Mouse (Mus musculus) c-Kit-positive CD71-positive TER-119-positive erythroid progenitor cells, embryonic 14.5 days (primary cell): ENCODE data around the gene Nhlrc2.

Experiments
- DNase-seq: peaks from one replicate; pipeline ENCODE4 v3.0.0-alpha.2; 2013; ENCODE audit warnings: low spot score

The Nhlrc2 gene

DNA sequence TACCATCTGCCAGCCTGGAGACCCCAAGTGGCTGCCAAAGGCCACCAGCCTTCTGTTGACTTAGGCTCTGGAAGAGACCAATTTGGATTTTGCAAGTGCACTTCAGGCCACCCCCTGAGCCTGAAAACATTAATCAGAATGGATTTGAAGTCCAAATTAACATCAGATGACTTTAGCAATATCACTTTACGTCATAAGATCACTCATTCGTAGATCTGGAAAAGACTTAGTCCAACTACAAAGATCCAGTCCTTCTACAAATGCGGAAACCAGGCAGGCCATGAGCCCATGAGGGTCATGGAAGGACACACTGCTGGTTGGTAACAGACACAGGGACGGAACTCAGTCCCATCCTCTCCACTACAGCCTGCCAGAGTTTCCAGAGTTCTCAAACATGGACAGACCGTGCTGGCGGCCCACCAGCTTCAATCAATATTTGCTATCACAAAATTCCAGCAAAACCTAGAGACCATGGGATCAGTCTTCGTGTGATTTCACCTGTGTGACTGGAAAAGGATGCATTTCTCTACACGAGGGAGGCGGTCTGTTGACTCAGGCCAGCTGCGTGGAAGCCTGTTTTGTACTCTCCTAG is 79.9 kb downstream of the Nhlrc2 start:
- DNase-seq: no peak

DNA sequence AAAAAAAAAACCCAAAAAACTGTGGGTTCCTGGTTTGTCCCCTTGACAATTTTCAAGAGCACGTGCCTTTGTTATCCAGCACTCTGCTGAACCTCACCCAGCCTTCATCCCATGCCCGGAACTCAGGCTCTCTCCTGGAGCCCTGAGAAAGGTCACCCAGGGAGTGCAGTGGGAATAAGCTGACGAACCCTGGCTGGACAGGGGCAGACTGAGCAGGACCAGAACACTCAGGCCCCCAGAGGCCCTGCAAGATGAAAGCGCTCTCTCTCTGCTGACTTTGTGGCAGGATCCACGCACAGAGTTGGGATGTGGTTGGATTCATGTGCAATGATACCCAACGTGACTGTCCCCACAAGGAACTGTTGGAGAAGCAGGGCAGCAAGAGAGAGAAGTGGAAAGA is 81.6 kb downstream of the Nhlrc2 start:
- no peak for DNase-seq

DNA sequence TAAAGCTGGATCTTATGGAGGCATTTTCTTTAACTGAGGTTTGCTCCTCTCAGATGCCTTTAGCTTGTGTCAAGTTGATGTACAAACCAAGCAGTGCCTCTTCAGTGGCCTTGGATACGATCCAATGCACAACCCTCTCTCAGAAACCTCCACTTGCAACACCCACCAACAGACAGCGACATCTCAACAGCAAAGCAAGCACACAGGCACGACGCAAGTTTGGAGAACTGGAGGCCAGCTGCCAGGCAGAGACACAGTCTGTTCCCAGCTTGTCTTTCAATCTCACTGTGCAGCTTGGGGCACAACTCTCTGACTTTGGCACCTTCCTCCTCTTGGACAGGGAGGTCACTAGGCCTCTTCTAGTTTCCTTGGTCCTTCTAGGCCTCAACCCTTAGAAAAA is 83.0 kb downstream of the Nhlrc2 start:
- DNase-seq: no peak

DNA sequence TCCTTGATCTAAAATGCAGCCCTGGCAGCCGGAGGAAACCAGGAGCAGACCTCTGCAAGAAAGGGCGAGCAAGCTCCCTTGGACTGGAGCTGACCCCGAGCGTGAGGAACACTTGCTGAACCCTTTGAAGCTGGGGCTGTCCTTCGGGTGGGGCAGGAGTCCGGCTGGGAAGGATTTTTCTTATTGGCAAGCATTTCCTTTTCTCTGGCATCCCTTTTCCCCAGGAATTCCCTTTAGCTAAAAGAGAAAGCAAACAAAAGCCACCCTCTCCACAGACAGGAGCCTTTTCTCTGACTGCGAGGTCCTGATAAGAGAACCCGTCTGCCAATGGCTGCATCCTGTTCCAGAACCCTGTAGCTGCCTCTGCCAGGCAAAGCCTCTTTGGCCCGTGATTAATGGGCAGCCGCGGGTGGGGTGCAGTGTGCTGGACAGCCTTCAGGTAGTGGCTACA is 83.4 kb downstream of the Nhlrc2 start:
- DNase-seq: no peak

DNA sequence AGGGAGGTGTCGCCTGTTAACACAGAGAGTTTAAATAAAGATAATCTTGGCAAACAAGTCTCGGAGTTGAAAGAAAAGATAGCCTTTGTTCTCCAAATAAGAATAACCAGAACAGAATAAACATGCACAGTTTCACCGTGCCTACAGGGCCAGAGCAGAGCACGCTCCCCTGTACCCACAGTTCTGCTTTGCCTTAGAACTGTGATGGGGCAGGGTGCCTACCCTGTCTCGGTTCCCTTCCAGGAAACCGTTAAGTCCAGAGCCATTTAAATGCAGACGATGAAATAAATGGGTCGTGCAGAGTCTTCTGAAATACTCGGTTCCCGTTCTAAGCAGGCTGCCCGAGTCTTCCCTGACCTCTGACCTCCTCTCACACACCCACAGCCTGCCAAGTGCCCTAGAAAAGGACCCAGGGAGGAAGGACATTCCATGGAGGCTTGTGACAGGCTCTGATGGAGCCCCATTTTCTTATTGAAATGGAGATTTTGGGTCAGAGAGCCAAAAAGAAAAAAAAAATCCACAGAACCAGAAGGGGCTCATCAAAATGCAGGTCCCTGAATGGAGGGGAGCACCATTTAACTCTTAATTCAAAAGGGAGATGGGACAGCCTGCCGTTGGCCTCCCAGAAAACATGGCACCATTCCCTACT is 89.1 kb downstream of the Nhlrc2 start:
- DNase-seq: no peak

DNA sequence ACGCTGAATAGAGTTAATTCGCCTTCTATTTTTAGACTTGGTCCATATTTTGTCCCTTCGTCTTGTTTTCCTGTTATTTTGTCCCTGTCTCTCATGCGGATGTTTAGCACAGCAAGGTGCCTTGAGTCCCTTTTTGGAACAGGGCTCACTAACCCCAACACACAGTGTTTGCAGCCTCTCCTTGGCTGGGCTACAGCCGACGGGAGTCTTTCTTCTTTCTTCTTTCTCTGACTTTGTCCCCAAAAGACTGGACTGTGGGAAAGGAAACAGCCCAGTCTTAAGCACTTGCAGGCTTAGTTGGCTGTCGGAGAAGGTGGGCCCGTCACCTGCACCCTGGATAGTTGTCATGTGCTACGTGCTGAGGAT is 89.6 kb downstream of the Nhlrc2 start:
- DNase-seq: no peak

DNA sequence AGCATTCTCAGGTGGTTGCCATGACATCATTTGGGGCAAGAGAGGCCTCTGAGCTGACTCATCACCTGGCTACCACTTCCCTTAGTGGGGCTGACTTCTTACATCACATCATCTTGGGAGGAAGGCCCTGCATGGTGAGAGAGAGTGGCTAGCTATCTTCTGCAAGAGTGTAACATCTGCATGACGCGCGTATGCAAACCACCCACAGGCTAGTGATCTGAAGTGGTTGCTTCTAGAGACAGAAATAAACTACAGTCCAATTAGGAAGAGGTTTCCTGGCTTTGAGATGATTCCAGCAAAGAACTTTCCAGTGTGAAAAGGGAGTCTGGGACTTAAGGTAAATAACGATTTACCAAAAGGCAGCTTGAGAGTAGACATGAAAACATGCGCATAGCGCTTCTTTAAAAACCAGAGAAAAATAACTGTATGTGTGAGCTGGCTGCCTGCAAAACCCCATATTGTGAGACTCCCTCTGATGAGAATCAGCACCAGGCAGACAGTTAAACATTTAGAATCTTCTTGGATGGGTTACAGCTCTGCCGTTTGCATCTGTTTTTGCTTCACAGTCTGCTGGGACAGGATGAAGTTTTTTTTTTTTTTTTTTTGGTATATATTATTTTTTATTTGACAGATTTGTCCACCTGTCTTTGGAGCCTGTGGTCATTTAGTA is 99.5 kb downstream of the Nhlrc2 start:
- no peak for DNase-seq

DNA sequence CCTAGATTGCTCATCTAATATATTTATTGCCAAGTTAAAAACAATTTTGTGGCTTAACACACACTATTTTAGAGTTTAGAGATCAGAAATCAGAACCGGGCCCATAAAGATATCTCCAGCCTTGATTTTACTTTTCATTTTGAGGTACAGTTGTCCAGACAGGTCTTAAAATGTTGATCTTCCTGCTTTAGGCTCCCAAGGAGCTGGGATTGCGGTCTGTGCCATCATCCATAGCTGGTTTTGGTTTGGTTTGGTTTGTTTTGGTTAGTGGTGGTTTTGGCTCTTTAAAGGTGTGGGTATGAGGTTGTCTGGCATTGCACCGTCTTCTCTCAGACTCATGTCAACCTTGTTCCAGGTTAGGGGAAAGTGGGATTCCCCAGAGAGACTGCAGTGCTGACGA is 103.2 kb downstream of the Nhlrc2 start:
- no peak for DNase-seq

DNA sequence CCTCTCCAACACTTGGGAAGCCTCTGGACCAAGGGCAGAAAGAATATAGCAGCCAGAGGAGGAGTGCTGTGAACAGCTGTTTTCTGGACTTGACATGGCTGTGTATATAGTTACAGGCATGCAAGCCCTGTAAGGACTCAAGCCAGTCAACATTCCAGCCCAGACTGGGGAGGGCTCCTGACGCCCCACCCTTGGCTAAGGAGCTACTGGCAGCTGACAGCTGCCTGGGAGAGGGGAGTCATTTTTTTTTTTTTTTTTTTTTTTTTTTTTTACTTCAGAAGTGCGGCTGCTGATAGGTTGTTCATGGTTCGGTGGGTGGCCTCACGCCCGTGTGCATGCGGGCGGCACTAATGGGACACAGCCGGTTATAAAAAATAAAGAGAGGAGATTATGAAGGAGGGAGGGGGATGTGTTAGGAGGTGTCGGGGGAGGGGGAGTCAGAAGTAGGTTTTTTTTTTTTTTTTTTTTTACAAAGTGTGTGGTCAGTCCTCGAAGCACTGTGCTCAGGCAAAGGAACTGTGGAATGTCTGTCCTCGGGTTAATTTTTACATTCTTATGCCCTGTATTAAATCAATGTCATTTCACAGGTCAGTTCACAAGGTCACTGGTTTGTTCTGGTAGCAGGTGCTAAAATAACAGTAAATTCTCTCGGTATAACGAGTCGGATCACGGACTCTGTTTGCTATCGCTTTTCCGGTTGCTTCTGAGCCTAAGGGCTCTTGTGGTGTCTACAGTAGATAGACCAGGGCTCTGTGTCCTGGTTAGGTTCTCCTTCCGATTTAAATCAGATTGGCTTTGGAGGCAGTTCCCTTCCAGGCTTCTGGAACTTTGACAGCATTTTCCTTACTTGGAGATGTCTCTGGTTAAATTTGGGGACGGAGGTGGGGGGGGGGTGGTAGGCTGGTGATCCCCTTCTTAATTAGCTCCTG is 104.2 kb downstream of the Nhlrc2 start:
- no peak for DNase-seq
